Mouse (Mus musculus) thymus, postnatal 0 days (tissue): Measurements from ENCODE around the gene Rnf5. TPM values are rescaled to one million over a fixed set of nuclear protein-coding genes. Genes with fewer than 3 reads are reported as not detected.

ENCODE experiments used
- DNase-seq: peaks from one replicate; pipeline ENCODE4 v3.0.0-alpha.2; 2015; ENCODE audit warnings: low spot score
- polyA plus RNA-seq: library from polyadenylated mRNA; unstranded; fragments of >200 nt; fragmentation: Nextera tagmentation; extraction: Ambion mirVana; gene quantifications from 2 replicates; pipeline ENCODE4 v1.2.1, GENCODE M21; 2015

The Rnf5 gene
- polyA plus RNA-seq: 135 and 144 TPM in 2 replicates

DNA sequence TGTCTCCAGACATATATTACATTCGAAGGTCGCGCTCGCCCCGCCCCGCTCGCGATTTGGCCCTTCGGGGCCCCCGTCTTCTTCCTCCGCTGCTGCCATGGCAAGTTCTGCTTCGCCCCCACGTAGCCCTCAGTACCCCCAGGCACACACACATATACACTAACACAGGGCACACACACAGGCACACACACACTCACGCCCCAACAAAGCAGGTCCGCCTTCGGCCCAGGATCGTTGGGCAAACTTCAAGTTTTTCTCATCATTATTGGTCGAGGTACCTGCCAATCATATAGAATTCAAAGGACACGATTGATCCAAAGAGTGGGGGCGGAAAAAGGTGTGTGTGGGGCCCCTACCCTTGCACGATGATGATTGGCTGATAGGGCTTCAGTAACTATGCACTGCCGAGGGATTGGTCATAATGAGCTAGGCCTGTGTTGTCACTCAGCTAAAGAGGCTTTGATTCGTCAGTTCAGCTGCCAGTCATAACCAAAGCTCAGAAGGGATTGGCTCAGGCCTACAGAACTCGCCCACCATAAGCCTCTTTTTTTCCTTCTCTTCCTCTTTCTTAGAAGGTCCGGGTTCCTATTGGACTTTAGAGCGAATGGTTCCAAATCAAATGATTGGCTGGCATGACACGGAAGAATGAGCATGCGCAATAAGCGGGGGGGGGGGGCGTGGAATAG is at the start of gene Rnf5:
Gene Rnf5, minus strand, starts transcription at position 316 of the 686 bp plus-strand sequence.
- peak; percentile 100 for DNase-seq

DNA sequence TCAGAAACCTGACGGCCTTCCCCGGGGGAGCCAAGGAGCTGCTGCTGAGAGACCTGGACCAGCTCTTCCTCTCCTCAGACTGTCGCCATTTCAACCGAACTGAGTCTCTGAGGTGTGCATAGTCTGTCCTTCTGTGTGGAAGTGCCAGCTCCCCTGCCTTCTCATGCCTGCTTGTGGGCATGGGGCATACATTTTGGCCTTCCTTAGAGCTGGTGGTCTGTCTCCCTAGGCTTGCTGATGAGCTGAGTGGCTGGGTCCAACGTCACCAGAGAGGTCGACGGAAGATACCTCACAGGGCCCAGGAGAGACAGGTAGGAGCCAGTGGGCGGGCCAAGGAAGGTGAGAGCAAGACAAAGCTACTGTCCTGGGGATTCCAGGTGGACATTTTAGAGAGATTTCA is 49.5 kb upstream of the Rnf5 start:
- DNase-seq: no peak

DNA sequence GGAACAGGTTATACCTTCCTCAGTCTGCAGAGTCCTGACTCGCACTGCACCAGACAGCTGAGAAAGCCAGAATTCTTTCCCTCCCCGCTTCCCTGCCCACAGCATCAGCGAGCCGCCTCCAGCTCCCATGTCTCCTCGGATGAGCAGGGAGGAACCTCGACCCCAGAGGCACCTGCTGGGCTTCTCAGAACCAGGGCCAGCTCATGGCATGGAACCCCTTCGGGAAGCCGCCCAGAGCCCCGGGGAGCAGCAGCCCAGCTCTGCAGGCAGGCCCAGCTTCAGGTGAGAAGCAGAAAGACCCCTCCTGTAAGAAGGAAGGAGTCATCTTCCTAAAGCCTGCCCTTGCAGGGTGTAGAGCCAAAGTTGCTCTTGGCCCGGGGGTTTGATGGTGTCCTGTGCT is 49.1 kb upstream of the Rnf5 start:
- no peak for DNase-seq

DNA sequence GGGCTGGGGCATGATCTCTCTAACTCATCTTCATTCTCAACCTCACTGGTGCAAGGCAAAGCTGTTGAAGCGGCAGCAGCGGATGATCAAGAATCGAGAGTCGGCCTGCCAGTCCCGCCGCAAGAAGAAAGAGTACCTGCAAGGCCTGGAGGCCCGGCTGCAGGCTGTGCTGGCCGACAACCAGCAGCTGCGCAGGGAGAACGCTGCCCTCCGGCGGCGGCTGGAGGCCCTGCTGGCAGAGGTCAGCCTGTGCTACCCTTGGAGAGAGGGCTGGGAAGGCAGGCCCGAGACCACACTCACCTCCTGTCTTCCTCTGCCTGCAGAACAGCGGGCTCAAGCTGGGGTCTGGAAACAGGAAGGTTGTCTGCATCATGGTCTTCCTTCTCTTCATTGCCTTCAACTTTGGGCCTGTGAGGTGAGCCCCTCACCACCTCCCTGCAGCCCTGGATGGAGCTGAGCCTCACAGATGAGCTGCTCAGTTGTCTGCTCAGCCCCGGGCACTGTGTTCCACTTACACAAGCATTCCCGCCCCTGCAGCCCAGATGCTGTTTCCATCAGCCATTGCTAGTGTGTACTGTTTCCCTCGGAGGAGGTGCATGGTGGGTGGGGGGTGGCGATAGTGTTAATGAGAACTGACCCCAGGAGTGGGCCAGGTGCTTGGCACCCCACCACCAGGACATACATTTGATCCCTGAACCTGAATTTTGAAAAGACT is 48.2 kb upstream of the Rnf5 start:
- peak; percentile 31 for DNase-seq

DNA sequence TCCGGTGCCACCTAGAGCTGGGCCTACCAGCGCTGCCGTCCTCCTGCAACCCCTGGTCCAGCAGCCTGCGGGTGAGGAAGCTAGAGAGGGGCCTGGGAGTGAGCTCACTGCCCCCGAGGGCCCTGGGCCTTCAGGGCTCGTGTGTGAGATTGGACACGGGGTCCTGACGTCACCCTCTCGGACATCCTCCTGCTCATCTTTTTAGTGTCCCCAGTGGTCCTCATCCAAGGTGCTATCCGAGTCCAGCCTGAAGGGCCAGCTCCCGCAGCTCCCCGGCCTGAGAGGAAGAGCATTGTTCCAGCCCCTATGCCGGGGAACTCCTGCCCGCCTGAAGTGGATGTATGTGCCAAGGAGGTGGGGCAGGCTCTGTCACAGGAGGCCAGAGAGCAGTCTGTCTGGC is 47.3 kb upstream of the Rnf5 start:
- no peak for DNase-seq

DNA sequence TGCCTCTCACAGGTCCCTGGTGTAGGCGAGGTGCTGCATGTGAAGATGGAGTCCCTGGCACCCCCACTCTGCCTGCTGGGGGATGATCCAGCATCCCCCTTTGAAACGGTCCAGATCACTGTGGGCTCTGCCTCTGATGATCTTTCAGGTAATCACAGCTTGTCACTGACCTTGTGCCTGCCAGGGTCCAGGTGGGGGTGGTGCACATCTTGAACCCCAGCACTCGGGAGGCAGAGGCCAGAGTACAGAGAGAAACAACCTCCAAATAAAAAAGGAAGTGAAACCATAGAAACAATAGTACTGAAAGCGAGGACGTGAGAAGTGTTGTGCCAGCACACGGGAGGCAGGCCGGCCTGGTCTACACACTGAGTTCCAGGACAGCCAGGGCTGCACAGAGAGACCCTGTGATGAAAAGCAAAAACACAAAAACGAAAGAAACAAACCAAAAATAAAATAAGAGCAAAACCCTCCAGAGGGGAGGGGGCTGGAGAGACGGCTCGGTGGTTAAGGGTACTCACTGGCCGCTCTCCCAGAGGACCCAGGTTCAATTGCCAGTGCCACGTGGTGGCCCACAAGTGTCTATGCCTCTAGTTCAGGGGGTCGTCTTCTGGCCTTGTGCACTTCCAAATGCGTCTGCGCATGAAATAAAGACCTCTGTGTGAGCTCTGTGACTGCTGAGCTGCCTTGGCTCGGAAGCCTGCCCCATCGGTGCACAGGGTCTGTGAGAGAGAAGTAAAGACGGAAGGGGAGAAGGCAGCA is 45.8 kb upstream of the Rnf5 start:
- no peak for DNase-seq

DNA sequence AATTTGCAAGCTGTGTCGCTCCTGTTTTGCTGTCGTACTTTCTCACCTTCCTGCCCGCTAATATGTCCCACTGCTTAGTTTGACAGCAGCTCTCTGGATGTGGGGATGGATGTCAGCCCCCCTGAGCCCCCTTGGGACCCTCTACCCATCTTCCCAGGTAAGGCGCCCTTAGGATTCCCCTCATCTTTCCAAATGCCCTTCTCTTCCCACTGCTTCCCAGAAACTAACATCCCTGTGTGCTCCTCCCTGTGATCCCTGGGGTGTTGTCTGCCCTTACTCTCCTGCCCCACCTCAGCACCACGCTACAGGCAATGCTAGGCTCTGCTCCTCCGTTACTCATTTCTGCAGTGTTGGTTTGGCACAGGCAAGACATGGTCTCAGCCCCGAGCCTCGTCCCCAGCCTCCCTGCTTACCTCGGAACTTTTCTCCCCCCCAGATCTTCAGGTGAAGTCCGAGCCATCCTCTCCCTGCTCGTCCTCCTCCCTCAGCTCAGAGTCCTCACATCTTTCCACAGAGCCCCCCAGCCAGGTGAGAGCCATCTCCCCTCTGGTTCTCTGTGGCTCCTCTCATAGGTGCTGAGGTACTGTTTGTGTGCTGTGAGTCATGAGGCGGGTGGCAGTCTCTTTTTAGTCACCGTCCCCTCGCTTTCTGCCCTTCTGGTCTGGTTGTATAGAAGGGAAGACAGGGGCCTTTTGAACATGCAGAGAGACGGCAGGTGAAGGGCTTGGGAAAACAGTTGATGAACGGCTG is 44.8 kb upstream of the Rnf5 start:
- no peak for DNase-seq

DNA sequence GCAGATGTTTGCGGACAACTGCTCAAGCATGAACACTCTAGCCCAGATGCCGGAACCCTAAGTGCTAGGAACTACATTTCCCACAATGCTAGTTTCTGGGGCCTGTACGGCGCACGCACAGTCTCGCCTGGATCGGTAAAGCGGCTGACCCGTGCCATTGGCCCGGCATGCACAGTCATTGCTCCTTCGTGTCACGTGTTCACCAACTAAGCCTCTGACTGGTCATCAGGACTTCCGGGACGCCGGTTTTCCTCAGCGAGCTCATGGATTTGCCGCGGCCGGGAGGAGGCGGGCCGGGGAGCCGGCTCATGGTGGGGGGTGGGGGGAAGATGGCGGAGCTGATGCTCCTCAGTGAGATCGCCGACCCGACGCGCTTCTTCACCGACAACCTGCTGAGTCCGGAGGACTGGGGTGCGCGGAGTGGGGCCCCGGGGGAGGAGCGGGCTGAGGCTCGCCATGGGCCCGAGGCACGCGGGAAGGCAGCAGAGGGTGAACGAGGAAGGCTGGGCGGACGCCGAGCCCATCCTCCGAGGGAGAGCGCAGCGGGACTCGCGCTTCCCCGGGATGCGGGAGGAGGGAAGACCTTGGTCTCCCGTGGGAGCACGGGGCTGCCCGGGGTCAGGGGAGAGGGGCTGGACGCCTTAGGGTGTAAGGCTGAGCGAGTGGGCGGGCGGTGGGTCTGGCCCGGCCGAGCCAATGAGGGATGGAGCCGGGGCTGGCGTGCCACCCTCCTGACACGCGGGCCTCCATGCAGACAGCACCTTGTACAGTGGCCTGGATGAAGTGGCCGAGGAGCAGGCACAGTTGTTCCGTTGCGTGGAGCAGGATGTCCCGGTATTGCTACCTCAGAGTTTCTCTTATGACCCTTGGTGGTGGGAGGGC is 43.7 kb upstream of the Rnf5 start, which contains the start of gene Atf6b:
Gene Atf6b, plus strand, starts transcription at position 241 of the 882 bp plus-strand sequence.
- peak; percentile 98 for DNase-seq

DNA sequence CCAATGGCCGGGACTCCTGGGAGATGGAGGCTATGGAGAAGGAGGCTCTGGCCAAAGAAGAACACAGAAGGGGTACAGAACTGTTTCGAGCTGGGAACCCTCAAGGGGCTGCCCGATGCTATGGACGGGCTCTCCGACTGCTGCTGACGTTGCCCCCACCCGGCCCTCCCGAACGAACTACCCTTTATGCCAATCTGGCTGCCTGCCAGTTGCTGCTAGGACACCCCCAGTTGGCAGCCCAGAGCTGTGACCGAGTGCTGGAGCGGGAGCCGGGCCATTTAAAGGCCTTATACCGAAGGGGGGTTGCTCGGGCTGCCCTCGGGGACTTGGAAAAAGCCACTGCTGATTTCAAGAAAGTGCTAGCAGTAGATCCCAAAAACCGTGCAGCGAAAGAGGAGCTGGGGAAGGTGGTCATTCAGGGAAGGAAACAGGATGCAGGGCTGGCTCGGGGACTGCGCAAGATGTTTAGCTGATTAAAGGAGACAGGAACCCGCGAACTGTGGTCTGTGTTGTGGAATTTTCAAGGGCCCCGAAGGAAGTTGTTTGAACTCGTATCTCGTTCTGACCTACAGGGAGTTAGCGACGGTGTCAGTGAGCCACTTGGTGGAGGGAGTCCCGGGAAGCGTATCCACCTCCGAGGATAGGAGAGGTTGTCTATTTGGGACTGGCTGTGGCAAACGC is 42.5 kb upstream of the Rnf5 start:
- no peak for DNase-seq

DNA sequence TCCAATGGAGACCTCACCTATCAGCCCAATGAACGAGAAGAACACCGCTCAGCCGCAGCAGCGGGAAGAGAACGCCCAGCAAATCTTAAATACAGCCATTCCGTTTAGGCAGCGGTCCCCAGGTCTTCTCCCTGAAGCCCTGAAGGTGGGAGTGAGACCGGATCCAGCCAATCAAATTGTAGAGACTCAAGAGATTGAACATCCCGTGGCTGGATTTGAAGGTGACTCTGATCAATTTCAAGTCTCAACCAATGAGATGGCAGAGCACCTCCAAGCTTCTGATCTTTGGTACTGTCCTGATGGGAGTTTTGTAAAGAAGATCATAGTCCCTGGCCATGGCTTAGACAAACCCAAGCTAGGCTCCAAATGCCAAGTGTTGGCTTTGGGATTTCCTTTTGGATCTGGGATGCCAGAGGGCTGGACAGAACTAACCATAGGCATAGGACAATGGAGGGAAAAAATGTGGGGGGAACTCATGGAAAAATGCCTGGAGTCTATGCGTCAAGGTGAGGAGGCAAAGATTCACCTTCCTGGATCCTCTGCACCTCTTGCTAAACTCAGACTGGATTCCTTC is 41.9 kb upstream of the Rnf5 start:
- no peak for DNase-seq

DNA sequence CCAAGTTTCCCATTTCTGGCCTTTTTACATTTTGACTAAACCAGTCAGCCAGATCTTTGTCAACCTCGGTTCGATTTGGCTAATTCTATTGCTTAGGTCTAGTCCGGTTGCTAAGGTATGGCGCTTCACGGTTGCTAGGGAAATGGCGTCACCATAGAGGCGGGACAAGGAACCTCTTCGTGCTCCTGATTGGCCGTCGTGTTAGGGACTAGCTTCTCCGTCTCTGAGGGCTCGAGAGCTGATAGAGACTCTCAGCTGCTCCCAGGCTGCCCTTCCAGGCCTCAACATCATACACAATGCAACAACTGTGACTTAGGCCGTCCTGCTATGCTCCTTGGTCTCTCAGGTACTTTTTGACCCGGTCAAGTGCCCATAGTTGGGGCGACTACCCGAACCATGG is 41.1 kb upstream of the Rnf5 start, which contains the start of gene Fkbpl:
Gene Fkbpl, plus strand, starts transcription at position 157 of the 400 bp plus-strand sequence.
- DNase-seq: peak; percentile 97

DNA sequence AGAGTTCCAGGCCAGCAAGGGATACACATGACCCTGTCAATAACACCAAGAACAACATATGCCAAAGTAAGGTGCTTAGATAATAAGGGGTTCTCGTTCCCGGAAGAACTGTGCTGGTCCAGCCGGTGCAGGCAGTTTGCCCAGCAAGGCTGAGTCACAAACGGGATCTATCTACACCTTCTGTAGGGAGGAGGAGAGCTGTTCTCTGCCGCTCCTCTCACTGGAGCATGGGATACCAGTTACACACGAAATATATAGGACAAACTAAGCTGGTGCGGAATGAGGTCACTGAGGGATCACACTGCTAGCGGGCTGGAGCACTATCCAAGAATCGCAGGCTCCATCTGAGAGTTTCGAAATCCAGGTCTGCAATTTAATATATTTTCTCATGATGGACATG is 40.5 kb upstream of the Rnf5 start:
- no peak for DNase-seq

DNA sequence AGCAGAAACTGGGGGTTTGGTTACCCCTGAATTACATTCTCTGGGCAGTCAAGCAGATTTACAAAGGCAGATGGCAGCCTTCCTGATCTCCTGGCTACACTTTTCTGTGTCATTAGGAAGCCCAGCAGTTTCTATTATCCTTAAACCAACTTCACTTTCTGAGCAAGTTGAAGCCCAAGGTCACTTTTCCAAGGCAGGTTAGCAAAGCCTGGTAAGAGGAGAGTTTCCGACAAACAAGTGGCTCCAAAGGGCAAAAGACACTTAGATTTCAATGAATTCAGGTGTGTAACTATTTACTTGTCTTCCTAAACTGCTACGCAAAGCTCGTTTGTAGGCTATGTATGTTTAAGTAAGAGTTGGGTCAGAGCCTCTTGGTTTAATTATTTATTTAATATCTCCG is 39.9 kb upstream of the Rnf5 start:
- no peak for DNase-seq

DNA sequence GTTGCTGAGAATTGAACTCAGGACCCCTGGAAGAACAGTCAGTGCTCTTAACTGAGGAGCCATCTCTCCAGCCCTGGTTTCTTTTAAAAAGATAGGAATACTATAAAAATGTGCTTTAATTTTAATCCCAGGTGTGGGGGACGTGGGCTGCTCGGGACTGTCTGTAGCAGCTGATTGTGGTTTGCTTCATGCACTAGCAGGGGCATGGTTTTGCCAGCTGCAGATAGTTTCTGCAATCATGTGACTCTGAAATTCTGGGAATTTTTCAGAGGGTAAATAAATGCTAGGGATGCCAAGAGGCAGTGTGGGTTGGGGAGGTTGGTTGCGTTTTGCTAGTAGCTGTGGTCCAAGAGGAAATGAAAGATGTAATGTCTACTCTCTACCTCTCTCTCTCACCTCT is 38.5 kb upstream of the Rnf5 start:
- DNase-seq: no peak

DNA sequence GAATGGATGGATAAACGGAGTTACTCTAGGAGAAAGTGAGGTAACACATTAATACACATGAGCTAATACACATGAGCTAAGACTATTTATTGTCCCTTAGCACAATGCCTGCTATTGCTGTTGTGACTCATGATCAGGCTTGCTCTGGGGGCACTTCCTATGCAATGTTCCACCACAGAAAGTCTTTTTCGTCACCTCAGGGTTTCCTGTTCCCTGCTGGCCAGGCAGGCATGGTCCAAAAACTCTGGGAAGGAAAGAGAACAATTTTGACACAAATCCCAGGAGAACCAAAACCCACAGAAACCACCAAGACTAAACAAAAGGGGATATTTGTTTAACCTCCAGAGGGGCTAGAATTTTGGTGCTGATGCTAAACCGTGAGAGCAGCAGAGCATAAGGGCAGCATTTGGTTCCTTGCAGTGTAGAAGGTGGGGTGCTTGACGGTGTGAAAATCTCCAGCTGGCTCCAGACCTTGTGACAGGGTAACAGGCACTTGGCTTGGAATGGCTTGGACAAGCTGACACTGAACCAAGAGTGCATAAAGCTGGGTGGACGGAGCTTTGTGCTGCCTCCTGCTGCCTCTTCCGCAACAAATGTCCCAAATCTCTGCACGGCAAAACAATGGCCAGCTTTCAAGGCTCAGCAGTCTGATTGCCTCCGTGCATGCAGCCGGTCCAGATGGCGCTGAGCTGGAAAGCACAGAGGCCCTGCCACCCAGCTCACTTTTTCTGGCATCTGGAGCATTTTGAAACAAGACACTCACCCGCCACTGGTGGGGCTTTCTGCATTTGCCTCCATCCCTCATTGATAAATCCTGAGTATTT is 37.5 kb upstream of the Rnf5 start:
- DNase-seq: no peak

DNA sequence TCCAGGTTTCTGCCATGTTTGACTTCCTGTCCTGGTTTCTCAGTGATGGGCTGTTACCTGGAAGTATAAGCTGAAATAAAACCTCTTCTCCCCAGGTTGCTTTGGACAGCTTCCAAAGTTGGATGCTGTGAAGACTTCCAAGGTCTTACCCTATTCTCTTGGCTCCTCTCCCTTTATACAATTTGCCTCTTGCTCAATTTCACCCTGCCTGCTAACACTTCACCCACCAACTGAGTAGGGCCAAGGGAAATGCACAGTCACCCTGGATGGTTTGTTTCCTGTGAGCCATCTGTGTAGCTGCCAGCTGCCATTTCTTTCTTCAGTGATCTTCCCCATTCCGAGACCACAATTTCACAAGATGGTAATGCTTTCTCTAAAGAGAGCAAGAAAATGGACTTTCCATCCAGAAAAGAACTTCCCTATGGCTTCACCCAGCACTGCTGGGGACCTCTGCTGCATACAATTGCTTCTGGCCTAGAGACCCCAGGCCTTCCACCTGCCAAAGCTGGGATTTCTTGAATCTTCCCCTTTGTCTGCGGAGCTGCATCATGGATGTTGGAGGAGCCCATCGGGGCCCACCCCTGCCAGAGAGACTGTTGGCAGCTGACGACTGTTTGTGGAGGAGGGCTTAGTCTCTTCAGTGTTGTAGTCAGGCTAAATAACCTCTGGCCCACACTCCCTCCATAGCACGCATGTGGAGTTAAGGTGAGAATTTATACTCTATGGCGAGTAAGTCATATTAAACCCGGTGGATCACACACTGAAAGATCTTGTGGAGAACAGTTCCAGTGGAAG is 36.2 kb upstream of the Rnf5 start:
- DNase-seq: no peak

DNA sequence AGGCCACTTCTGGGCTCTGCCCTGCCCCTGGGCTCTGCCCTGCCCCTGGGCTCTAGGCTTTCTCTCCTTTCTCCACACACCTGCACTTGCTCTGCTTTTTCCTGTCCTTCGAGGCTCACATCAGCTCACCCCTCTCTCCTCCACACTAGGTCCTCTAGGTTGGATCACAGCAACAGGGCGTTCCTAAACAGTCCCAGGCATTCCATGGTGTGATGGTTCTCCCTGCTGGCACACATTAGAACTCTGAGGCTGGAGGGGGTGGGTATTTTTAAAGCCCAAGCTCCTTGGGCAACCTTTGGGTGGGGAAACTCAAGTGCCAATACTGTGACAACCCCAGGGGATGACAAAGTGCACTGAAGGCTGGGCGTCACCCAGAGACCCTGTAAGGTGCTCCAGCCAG is 34.0 kb upstream of the Rnf5 start:
- DNase-seq: no peak

DNA sequence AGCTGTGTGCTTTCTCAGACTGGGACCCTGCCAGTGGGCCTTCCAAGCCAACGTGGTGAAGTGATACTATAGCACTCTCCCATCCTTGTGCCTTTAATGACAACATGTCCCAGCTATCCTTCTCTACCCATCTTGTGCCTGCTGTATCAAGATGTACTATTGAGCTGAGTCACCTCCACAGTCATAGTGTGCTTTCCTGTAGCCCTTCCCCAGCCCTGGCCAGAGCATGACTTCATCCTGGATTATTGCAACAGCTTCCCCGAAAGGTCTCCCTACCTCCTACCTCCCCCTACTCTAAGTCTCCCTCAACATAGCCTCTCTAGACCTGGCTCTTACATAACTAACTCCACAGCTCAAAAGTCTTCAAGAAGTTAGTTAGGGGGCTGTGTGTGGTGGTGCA is 32.2 kb upstream of the Rnf5 start:
- DNase-seq: no peak
